Mouse (Mus musculus) heart, adult 2 months (tissue): Measurements from ENCODE around the gene Gm10277. TPM values are rescaled to one million over a fixed set of nuclear protein-coding genes. Genes with fewer than 3 reads are reported as not detected.

Source experiments
- DNase-seq, 2 experiments: peaks; one replicate each; pipeline ENCODE4 v3.0.0; 2021
- H3K27ac ChIP-seq: fragments of 200-600 bp; 2 replicates; pipeline ENCODE4 v1.8.1; 2022
- H3K27me3 ChIP-seq: fragments of 200-500 bp; 2 replicates; pipeline ENCODE4 v1.6.1; 2012; ENCODE audit warnings: mild to moderate bottlenecking, low read length, inconsistent platforms, mixed read lengths; ENCODE audit not compliant: control insufficient read depth, insufficient read depth
- H3K36me3 ChIP-seq: fragments of 200-500 bp; 2 replicates; pipeline ENCODE4 v1.6.1; 2012; ENCODE audit warnings: low read length, inconsistent platforms; ENCODE audit not compliant: control insufficient read depth, insufficient read depth
- H3K4me1 ChIP-seq: fragments of 200-500 bp; 2 replicates; pipeline ENCODE4 v1.6.1; 2011; ENCODE audit warnings: low read length; ENCODE audit not compliant: control insufficient read depth, insufficient read depth
- H3K4me3 ChIP-seq: fragments of 200-600 bp; 2 replicates; pipeline ENCODE4 v1.8.1; 2022
- H3K79me2 ChIP-seq: fragments of 200-500 bp; replicated peaks from 2 replicates; pipeline ENCODE4 v1.6.1; 2012; ENCODE audit warnings: mild to moderate bottlenecking, inconsistent platforms, low read length, moderate library complexity, mixed read lengths; ENCODE audit not compliant: control insufficient read depth, insufficient read depth
- H3K9ac ChIP-seq: fragments of 200-500 bp; 2 replicates; pipeline ENCODE4 v1.6.1; 2012; ENCODE audit warnings: low read depth, mild to moderate bottlenecking, control low read depth, inconsistent platforms, low read length, mixed read lengths
- CTCF ChIP-seq: fragments of 200-600 bp; IDR thresholded peaks from 2 replicates; pipeline ENCODE4 v1.8.1; 2022; ENCODE audit warnings: antibody characterized with exemption, mild to moderate bottlenecking, moderate library complexity
- EP300 ChIP-seq: fragments of 200-500 bp; IDR thresholded peaks from 2 replicates; pipeline ENCODE4 v1.6.1; 2011; ENCODE audit warnings: low read depth, low read length, control low read depth; ENCODE audit not compliant: insufficient read depth
- POLR2A ChIP-seq: fragments of 200-500 bp; IDR thresholded peaks from 2 replicates; pipeline ENCODE4 v1.6.1; 2011; ENCODE audit warnings: mild to moderate bottlenecking, low read depth, low read length, control low read depth; ENCODE audit not compliant: insufficient read depth
- WGBS: fragments of 180-500 bp; shearing (Covaris S2); methylation state at CpG from one replicate; pipeline ENCODE4 v1.1.7; 2018; 5-methylcytosine and 5-hydroxymethylcytosine counted together
- intact Hi-C: fragments of 180-260 bp; cut with DNase I; formaldehyde crosslinking; loops from one replicate; pipeline ENCODE4 v1.15.1; 2025
- polyA plus RNA-seq: library from polyadenylated mRNA; depleted of rRNA; stranded (reverse); fragments of >200 nt; gene quantifications from 2 replicates; pipeline ENCODE4 v1.2.3, GENCODE M21; 2012
- total RNA-seq, 2 experiments: library from RNA; stranded (reverse); gene quantifications; 2 replicates each; pipeline ENCODE4 v1.2.3; 2021

Gm10277 gene
- total and polyA plus RNA-seq, 3 experiments = not detected

GRCm38 (mm10) chr11:77777937-77778336 is 9.6 kb downstream of the Gm10277 start:
- no peaks in the 10 kb centered on the region for H3K27me3 ChIP-seq
- peaks cover 4% of the 10 kb centered on the region for H3K36me3 ChIP-seq
- 93% methylated on average over 17 of the region's 17 CpGs for WGBS
- intact Hi-C loops = no loop called here
- TF ChIP-seq CTCF = no peak
- H3K9ac ChIP-seq = no peak overlapping the region
- H3K4me1 ChIP-seq = peaks cover 22% of the 10 kb centered on the region
- no peak overlapping the region for H3K4me3 ChIP-seq
- H3K27ac ChIP-seq = peak overlapping the region; percentile 34
- H3K79me2 ChIP-seq = peaks cover 1% of the 10 kb centered on the region
- DNase-seq = no peak

GRCm38 (mm10) chr11:77777436-77777835 is 10.1 kb downstream of the Gm10277 start:
- intact Hi-C loops = no loop called here
- DNase-seq = no peak
- H3K4me1 ChIP-seq = peaks cover 20% of the 10 kb centered on the region
- 92% methylated on average over 17 of the region's 17 CpGs for whole genome bisulfite sequencing
- peaks cover 4% of the 10 kb centered on the region for H3K36me3 ChIP-seq
- TF ChIP-seq EP300 (no peak), POLR2A (no peak), CTCF (no peak)
- H3K9ac ChIP-seq = no peak overlapping the region
- H3K79me2 ChIP-seq = peaks cover 1% of the 10 kb centered on the region
- H3K27ac ChIP-seq = peak overlapping the region; percentile 34; the same call in 1 of the 2 replicates
- H3K27me3 ChIP-seq = no peaks in the 10 kb centered on the region
- no peak overlapping the region for H3K4me3 ChIP-seq

- H3K4me1 ChIP-seq = peaks cover 13% of the 10 kb centered on the region
- no peak overlapping the region for H3K4me3 ChIP-seq
- peak in 1 of 2 experiments; percentile 52 for DNase-seq
- H3K27ac ChIP-seq = peak overlapping the region; percentile 74
- WGBS = 32% methylated on average over 9 of the region's 9 CpGs
- no peaks in the 10 kb centered on the region for H3K27me3 ChIP-seq
- H3K9ac ChIP-seq = no peak overlapping the region
- peaks cover 1% of the 10 kb centered on the region for H3K79me2 ChIP-seq
- intact Hi-C loops = no loop called here
- peaks cover 5% of the 10 kb centered on the region for H3K36me3 ChIP-seq
- TF ChIP-seq POLR2A = no peak
These were observed 11.7 kb downstream of the Gm10277 start for GRCm38 (mm10) chr11:77775701-77776400.

GRCm38 (mm10) chr11:77771879-77772713 is 15.5 kb downstream of the Gm10277 start:
- H3K27me3 ChIP-seq = no peaks in the 10 kb centered on the region
- peaks cover 5% of the 10 kb centered on the region for H3K79me2 ChIP-seq
- 67% methylated on average over 8 of the region's 8 CpGs for WGBS
- peaks cover 13% of the 10 kb centered on the region for H3K4me1 ChIP-seq
- intact Hi-C loops = no loop called here
- peaks cover 2% of the 10 kb centered on the region; the same call in 1 of the 2 replicates for H3K36me3 ChIP-seq
- DNase-seq = no peak
- H3K27ac ChIP-seq = no peak overlapping the region; the same call in 1 of the 2 replicates
- H3K9ac ChIP-seq = no peak overlapping the region
- H3K4me3 ChIP-seq = no peak overlapping the region
- TF ChIP-seq EP300 = no peak

GRCm38 (mm10) chr11:77770346-77770745 is 17.2 kb downstream of the Gm10277 start:
- TF ChIP-seq POLR2A (no peak), EP300 (no peak), CTCF (no peak)
- H3K27ac ChIP-seq = no peak overlapping the region
- DNase-seq = no peak
- H3K36me3 ChIP-seq = peaks cover 2% of the 10 kb centered on the region; the same call in 1 of the 2 replicates
- 77% methylated on average over 8 of the region's 8 CpGs for WGBS
- H3K79me2 ChIP-seq = peaks cover 7% of the 10 kb centered on the region
- H3K27me3 ChIP-seq = no peaks in the 10 kb centered on the region
- H3K4me3 ChIP-seq = no peak overlapping the region
- H3K4me1 ChIP-seq = peaks cover 10% of the 10 kb centered on the region
- no peak overlapping the region for H3K9ac ChIP-seq
- intact Hi-C loops = no loop called here

- Histone ChIP-seq H3K9ac (no peak overlapping the region), H3K27ac (no peak overlapping the region), H3K4me3 (no peak overlapping the region), H3K36me3 (peaks cover 2% of the 10 kb centered on the region; the same call in 1 of the 2 replicates), H3K4me1 (peaks cover 12% of the 10 kb centered on the region), H3K79me2 (peaks cover 6% of the 10 kb centered on the region), H3K27me3 (no peaks in the 10 kb centered on the region)
- 58% methylated on average over 4 of the region's 4 CpGs for WGBS
- TF ChIP-seq CTCF (no peak), EP300 (no peak), POLR2A (no peak)
- no peak for DNase-seq
- intact Hi-C loops = no loop called here
These were observed 18.1 kb downstream of the Gm10277 start for GRCm38 (mm10) chr11:77769496-77769895.
